Mouse (Mus musculus): Measurements from ENCODE around the gene Egln2.

Gene Egln2

GRCm38 (mm10) chr7:27132588-27132987 lies 34.0 kb downstream of the Egln2 start:
- peak; percentile 81 for DNase-seq (ENCODE audit: low read depth, low spot score)

DNA sequence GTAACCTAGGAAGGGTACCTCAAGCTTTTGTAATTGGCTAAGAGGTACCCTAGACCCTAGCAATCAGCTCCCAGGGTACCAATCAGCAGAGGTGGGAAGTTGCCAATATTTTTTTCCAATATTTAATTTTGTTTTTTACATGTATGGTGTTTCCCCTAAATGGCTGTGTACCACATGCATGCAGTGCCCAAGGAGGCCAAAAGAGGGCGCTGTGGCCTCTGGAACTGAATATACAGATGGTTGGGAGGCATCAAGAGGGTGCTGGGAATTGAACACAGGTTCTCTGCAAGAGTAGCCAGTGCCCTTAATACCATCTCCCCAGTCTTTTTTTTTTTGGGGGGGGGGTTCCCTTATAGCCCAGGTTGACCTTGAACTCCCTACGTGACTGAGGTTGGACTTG lies 35.2 kb downstream of the Egln2 start:
- no peak for DNase-seq (ENCODE audit: low read depth, low spot score)

- no peak for DNase-seq (ENCODE audit: low read depth, low spot score)
Observed at GRCm38 (mm10) chr7:27130521-27131370, 35.9 kb downstream of the Egln2 start.

GRCm38 (mm10) chr7:27129811-27130210 lies 36.8 kb downstream of the Egln2 start:
- DNase-seq (ENCODE audit: low read depth, low spot score): no peak

DNA sequence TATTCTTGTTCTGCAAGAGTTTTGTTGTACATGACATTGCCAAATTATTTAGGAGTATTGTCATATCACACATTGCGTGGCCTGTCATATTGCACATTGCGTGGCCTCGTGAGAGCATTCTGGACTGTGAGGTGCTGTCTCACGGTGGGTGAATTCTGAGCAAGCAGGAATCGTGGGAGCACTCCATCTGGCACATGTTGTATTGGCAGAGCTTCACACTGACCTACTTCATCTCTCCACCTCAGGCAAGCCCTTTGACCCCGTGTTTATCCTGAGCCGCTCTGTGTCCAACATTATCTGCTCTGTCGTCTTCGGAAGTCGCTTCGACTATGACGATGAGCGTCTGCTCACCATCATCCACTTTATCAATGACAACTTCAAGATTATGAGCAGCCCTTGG lies 37.7 kb downstream of the Egln2 start:
- DNase-seq (ENCODE audit: low read depth, low spot score): no peak

DNA sequence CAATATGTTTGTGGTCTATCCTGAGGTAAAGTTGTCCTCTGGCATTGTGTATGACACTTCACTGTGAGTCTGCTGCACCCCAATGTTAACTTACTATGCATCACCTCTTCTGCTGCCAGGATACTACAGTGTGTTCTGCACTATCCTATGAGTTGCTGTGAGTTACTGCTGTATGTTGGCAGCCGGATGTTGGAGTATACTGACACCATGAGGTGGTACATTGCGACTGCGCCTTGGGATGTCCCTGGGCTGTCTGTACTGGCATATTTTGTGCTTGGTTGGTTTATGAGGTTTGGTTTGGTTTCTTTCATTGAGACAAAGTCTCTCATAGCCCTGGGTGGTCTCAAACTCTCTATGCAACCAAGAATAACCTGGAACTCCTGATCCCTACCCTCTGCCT lies 38.4 kb downstream of the Egln2 start:
- DNase-seq (ENCODE audit: low read depth, low spot score): peak; percentile 17

GRCm38 (mm10) chr7:27124969-27125368 lies 41.6 kb downstream of the Egln2 start:
- no peak for DNase-seq (ENCODE audit: low read depth, low spot score)

DNA sequence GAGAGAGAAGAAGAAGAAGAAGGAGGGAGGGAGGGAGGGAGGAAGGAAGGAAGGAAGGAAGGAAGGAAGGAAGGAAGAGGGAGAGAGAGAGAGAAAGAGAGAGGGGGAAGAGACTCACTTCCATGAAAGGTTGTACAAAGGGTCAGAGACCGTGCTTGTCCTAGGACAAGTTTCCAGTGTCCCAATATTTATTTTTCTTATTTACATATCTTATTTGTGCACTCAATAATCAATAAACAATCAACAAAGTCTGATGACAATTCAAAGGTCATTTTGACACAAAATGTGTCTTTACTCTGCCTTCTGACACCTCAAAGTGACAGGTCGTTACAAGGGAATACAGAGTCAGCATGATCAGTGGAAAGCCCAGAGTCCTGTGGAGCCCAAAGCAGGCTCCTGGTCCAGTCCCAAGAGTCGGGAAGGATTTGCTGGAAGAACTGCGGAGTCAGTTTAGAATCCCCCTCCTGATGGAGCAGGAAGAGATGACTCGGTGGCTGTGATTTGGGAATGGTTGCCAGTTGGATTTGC lies 42.2 kb downstream of the Egln2 start:
- no peak for DNase-seq (ENCODE audit: low read depth, low spot score)

DNA sequence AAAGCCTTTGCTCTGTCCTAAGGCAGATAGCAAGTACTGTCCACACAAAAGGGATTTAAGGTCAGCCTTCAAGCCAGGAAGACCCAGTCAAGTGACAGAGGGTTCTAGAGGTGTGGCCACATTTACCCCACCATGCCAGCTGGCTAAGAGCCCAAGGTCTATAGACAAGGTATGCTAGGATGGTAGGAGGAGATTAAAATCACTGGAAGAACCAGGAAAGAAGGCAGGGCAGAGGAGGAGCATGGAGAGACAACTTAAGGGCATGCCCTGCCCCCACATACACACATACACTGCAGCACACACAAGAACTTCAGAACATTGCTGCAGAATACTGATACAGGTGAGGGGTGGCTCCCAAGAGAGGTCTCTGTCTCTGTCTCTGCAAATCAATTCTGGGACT lies 46.9 kb downstream of the Egln2 start, which contains the start of gene Cyp2f2:
Cyp2f2 (plus strand) TSS at position 234 of the 400 bp plus-strand sequence.
- no peak for DNase-seq (ENCODE audit: low read depth, low spot score)

- no peak for DNase-seq (ENCODE audit: low read depth, low spot score)
Observed at GRCm38 (mm10) chr7:27118033-27118511, 48.5 kb downstream of the Egln2 start.

DNA sequence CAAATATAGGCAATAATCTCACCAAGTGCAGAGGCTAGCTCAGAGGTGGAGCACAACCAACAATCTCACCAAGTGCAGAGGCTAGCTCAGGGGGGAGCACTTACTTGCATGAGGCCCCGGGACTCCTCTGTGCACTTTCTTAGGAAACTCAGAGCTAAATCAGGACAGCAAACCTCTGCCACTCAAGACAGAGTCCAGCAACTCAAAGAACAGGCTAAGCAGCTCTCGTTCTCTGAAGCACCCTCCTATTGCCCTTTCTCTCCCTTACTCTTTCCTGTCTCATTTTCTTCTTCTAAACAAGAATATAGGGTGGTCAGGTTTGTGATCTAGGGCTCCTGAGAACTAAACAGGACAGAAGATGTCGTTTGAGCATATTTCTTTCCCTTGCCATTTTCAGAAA lies 54.6 kb downstream of the Egln2 start:
- no peak for DNase-seq (ENCODE audit: low read depth, low spot score)

DNA sequence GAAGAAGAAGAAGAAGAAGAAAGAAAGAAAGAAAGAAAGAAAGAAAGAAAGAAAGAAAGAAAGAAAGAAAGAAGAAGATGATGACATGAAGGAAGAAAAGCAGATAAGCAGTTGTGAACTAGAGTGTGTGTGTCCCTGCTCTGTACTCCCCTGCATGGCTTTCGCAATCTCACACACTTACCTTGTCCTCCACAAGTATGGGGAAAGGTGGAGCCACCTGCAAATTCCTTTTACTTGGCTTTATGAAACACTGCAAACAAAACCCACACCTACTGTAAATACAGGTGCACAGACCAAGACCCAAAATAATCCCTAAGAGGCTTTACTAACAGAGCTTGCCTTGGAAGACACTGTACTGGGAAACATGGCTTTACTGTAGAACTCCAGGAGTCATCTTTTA lies 55.6 kb downstream of the Egln2 start:
- DNase-seq (ENCODE audit: low read depth, low spot score): no peak

DNA sequence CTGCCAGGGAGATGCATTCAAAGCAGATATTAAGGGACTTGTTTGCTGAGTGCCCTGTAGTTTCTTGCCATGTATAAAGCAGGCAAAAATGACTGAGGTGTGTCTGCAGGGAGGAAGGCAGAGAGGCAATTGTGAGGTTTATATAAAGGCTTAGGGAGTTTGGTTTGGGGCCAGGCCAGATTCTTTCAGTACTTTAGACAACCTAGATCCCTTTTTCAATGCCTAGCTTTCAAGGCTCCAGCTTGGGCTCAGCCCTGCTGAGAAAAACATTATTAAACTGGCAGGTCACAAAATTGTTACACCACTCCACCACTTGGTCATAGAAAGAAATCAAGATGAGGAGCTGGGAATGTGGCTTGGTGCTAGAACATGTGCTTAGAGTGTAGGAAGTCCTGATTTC lies 56.3 kb downstream of the Egln2 start:
- DNase-seq (ENCODE audit: low read depth, low spot score): no peak
